Mouse (Mus musculus): ENCODE data around the gene P2ry6.

Gene P2ry6

DNA sequence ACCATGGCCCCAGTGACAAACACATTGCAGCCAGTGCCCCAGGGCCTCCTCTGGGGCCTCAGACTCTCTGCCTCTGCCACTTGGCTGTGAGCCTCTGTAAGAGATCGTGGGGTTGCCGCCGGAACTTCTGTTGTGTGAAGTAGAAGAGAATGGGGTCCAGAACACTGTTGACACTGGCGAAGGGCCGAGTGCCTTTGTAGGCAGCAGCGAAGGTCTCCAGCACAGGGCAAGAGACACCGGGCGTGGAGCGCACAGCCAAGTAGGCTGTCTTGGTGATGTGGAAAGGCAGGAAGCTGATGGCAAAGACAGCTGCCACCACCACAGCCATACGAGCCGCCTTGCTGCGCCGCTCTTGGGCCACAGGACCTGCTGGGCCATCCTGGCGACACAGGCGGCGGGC, 36.3 kb downstream of the P2ry6 start:
- DNase-seq, result peak in 1 of 2 experiments; percentile 49

DNA sequence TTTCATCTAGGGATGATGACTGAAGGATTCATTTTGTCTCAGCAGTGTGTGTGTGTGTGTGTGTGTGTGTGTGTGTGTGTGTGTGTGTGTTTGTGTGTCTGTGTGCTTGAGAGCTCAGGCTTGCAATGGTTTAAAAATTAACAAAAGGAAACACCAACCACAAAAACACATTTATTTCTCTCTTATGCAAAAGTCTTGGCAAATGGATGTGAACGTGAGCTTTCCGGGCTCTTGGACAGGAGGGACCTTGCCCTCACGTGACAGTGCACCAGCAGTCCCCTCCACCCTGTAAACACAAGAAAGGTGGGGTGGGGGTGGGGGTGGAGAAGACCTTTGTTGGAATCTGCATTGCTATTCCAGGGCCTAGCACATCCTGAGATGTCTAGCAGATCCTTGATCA, 37.0 kb downstream of the P2ry6 start:
- no peak for DNase-seq

DNA sequence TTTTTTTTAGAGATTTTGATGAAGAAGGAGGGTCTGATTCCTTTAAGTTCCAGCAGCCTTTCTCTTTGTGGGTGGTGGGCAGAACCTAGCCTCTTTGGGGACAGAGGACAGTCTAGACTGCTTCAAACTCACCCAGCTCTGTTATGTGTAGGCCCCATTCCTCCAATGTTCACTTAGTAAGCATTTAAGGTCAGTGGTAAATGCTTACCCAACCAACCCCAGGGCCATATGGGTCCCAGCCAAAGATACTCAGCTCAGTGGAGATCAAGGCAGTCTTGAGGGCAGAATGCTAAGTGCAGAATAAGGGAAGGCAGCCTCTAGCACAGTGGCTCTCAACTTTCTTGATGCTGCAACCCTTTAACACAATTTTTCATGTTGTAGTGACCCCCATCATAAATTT, 40.9 kb downstream of the P2ry6 start:
- no peak for DNase-seq

DNA sequence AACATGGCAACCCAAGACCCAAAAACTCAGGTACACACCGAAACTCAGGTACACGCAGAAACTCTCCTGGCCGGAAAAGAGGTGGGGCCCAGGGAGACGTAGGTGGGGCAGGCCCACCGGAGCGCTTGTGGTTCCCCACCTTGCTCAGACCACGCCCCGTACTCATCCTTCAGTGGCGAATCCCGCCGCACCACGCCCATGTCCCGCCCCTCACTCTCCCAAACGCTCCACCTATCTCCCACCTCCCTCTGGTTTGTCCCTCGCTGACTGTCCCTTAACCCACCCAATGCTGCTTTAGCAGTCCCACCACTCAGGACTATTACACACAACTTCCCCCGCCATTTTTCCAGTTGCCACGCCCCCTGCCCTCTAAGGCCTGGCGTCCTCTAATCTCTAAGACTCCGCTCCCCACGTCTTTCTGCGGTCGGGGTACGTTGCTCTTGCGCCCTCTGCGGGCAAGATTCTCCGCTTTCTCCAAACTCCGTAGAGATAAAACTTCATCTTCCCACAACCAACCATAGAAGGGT, 41.9 kb downstream of the P2ry6 start:
- peak; percentile 92 to 95 for DNase-seq

DNA sequence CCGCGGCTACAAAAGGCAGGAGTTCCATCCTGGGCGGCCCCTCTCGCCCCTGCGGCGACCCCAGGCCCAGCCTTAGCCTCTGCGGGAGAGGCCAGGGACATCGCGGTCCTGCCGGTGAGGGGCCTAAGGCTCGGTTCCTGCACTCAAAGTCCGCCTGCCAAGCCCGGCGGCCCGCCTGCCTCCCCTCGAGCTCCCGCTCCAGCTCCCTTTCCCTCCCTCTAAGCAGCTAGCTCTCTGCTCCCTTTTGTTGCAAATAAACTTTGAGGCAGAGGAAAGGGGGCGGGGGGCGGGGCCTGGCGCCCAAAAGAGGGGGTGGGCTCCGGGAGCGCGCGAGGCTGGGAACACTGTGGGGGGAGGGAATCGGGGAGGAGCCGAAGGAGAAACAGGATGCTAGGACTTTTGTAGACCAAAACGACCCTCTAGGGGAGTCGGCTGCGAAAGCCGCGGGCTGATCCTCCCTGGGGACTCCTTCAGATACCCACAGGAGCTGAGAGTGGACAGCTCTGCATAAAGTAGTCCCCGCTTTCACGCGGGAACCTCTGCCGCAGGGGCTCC, 42.4 kb downstream of the P2ry6 start, which contains the start of gene Arhgef17:
TSS of gene Arhgef17 (minus strand) at position 182 of the 555 bp plus-strand sequence.
- DNase-seq, result peak; percentile 80 to 88

DNA sequence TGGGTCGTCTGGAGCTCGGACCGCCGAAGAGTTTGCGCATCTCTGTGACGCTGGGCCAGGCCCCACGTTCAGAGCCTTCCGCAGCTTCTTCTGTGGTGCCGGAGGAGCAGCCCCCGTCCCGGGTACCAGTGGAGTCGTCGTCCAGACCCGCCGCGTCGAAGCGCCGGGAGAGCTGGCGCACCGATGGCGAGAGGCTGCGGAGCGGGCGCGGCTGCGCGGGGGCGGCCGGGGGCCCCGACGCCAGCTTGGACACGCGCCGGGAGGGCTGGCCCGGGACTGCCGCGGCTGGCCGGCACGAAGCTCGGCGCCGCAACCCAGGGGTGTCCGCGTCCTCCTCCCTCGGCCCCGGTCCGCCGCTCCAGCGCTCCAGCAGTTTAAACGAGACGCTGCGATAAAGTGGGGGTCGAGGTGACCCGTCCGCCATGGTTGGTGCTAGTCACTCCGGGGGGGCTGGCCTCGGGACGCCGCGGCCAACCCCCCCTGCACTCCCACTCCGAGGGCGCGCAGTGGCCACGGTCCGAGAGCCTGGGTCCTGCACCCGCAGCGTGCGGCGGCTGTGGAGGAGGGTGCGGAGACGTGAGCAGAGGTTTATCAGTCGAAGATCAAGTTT, 43.0 kb downstream of the P2ry6 start:
- peak; percentile 53 to 74 for DNase-seq

DNA sequence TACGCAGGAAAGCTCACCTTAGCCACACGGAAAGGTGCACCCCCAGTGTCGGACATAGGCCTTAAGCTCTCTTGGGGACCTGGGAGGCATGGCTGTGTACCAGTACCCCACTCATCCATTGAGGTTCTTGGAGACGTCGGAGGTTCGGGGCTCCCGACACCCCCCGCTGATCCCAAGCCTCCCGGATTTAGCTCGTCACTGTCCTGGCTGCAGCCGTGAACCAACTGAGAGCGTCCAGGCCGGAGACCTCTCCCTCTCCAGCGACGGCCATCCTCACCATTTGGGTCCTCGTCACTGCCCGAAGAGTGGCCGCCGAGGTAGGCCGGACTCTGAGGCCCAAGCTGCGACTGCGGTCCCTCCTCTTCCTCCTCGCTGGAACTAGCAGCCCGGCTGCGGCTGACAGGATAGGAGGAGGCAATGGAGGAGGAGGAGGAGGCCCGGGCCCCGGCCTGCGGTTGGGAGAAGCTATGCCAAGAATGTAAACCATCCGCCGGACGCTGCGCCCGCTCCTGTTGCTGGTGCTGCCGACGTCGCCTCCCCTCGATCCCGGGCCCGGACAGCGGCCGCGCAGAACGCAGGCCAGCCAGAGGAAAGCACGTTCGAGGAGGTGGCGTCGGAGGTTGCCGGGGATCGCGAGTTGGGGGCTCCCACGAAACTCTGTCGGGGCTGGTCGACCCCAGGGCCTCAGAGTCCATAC, 43.7 kb downstream of the P2ry6 start:
- DNase-seq, result peak; percentile 87 to 95

DNA sequence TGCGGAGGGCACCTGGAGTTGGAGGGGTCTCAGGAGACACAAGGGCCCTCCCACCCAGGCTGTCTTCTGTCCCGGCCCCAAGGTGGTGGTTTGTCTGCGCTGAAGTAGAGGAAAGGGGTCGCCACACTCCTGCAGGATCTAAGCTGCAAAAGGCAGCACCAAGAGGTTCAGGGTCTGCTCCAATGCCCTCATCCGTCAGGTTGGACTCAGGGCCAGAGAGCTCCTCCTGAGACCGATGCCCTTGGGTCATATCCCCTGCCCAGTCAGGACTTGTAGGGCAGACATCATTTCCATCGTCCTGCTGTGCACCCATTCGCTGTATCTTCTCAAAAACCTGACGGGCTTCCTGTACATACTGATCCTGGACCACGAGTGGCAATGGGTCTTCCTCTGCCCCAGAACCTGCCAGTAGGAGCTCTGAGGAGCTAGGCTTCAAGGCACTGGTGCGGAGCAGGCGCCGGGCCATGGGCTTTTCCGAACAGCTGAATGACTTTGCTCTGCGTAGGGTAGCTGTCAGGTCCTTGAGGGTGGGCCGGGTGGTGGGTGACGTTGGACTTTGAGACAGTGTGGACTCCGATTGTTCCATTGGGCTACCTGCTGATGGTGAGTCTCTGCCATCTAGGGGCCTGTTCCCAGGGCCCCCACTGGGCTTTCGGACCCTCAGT, 44.7 kb downstream of the P2ry6 start:
- peak in 1 of 2 experiments; percentile 36 for DNase-seq

DNA sequence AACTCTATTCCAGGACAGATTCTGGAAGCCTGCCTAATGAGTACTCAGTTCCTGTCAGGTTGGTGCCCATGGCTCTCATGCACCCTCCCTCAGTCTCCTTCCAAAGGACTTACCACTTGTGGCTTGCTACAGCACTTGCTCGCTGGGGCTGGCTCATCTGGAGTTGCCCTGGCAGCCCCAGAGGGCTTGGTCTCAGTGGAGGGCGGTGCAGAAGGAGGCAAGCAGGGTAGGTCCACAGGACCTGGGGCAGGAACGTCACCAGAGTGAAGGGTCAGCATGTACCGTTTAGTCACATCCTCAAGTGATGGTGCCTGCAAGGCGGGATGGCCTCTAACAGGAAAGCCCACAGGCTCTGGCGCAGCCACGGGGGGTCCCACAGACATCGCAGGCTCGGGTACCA, 46.0 kb downstream of the P2ry6 start:
- peak in 1 of 2 experiments; percentile 51 for DNase-seq

DNA sequence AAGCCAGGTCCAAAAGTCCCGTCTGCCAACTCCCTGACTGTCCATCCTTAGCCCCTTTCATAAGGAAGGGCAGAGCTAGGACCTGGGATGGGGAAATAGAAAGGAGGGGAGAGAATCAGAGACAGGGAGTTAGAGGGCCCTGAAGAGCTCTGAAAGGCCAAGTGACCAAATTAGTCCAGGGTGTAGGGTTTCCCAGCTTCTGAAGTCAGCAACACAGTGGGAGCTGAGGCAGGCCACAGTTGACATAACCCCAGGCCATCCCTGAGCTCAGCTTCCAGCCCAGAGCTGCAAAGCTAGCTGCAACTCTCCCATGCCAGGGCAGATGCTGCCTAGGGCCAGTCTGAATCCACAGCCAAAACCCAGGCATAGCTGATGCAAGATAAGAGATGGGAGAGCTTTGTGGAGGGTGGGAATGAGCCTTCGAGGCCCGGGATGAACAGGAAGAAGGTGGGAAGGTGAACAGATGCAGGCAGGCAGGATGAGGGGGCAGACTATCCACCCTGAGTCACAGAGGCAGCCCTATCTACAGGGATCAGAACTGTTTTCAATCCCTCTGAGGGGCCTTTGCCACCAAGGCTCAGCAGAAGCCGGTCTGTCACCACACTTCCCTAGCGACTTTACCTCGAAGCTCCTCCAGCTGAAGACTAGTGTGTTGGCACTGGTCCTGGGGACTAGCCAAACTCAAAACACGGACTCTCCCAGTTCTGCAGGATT, 47.0 kb downstream of the P2ry6 start:
- DNase-seq, result no peak

DNA sequence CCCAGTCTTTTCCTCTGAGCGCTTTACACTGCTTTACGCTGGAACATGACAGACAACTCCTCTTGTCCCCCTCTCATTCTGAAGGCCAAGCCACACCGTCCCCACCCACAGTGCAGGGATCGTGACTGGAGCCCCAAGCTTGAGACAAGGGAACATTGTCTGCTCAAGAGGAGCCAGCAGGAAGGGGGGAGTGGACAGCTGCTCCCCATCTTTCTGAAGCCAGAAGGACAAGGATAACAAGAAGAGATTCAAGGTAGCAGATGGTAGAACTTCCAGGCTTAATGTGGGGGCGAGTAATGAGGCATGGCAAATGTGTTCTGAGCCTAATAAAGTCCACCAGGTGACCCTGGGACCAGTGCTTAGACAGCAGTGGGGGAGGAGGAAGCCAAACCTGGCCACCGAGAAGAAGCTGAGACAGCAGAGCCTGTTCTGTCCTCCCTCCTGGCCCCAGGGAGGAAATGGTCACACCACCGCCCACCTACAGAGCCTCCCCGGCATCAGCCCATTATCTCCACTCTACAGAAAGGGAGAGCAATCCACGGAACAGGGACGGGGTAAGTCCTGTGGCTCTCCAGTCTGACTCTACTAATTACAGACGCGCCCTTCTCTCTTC, 48.0 kb downstream of the P2ry6 start:
- no peak for DNase-seq

DNA sequence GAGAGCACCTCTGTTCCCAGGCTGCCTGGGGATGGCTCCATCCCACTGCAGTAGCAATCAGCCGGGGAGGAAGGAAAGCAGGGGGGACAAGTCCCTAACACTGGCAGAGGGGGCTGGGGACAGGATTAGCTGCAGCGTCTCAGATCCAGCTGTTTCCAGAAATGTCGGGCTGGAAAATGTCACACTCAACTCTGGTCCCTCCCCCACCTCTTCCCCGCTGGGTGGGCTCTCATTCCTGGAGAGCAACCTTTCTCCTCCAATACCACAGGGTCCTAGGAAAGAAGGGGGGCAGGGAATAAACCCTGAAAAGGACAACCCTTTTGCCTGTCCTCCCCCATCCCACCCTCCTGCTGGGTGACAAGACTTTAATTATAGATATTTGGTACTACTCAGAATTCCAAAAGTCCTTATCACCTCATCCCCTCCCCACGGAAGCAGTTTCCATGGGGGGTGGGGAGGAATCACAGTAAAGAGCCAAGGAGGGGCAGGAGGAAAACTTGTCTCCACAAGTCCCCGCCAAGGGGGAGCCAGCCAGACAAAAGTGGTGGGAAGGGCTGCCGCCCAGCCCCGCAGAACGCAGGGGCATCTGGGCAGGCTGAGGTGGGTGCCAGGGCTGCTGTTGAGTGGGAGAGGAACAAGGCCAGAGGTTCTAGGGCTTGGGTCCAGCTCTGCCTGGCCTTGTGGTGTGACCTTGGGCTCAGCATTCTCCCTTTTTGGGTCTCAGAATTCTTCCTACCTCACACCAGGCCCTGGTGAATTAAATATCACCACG, 49.6 kb downstream of the P2ry6 start:
- DNase-seq, result peak; percentile 65 to 85

DNA sequence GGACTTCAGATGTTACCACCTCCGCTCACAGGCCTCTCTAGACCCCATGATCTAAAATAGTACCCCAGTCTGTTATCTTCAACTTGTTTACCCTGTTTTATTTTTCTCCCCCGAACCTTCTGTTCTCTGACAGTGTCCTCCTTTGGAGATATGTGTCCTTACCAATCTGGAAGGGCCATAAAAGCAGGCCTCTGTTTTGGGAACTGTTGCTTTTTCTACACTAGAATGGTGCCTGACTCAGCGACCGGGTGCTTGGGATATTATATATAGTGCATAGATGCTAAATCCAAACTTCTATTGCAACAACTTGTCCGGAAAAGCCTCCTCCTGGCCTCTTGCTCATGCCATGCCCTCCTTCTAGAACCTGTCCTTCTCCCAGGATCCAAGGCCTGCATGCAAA, 50.2 kb downstream of the P2ry6 start:
- no peak for DNase-seq

DNA sequence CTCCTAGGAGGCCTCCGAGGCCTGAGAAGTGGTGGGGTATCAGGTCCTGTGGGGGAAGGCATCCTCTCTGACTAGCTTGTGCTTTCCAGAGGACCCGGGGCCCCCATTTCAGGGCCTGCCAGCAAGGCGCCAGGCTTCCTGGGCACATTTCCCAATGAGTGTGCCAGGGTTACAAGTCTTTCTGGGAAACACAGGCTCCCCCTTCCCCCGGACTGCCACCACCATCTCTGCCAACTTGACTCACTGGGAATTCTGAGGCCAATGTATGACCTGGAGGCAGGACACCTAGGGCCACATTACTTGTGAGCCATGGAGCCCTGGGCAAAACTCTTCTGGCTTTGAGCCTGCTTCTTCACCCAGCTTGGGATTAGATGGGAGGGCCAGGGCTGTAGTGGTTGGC, 51.5 kb downstream of the P2ry6 start:
- DNase-seq, result peak in 1 of 2 experiments; percentile 25

DNA sequence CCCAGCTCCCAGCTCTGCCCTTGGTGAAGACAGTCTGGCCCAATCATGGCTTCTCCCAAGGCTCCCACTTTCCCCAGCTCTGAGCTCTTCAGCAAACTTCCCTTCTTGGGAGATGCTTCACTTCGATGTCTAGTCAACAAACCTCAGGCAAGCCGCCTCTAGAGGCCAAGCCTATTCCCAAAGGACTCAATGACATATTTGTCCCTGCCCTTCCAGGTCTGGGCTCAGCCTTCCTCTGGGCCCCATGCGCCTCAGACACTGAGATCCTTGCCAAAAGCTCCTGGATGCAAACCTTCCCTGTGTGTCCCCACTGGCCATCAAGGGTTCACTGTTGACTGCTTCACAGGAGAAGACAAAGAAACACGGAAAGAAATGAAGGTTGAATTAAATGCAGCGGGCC, 53.2 kb downstream of the P2ry6 start:
- no peak for DNase-seq

DNA sequence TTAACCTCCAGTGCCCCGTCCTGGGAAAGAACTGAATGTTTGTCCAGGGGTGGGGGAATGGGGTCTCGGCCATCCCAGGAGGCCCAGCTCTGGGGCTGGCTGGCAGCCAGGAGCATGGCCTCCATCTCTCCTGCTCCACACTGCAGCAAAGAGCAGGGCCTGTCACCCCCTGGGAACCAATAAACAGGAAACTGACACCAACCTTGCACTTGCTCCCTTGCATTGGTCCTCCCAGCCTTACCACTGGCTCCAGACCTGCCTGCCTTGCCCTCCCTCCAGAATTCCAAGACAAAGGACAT, 54.7 kb downstream of the P2ry6 start:
- peak in 1 of 2 experiments; percentile 87 for DNase-seq

DNA sequence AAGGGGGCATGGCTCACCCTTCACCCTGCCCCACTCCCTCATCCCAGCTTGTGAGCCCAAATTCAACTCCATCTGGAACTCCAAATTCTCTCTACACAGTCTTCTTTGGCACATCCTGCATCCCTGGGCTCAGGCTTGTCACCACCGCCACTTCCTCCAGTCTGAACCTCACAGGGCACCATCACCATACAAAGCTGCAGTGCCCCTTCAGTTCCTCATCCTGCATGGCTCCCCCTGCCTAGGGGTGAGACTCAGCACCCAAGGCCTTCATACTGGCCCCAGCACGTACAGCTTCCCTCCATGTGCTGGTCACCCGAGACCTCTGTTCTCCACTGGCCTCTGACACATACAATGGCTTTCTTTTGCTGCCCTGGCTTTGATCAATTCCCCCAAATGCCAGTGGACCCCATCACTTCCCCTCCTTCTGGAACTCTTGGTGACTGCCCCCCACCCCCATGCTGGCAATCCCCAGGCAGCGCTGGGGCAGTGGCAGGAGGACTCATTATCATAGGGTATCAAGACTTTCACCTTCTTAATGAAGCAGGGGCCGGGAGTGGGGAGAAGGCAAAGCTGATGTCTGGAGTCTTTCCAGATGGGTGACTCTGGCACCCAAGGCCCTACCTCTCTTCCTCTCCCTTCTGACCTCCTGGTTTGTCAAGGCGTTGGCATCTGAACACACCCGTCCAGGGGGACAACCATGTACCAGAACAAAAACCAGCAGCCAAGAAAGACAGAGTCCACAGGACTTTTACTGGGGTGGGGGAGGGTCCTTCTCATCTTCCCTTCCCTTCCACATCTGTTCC, 55.2 kb downstream of the P2ry6 start:
- peak in 1 of 2 experiments; percentile 32 for DNase-seq

DNA sequence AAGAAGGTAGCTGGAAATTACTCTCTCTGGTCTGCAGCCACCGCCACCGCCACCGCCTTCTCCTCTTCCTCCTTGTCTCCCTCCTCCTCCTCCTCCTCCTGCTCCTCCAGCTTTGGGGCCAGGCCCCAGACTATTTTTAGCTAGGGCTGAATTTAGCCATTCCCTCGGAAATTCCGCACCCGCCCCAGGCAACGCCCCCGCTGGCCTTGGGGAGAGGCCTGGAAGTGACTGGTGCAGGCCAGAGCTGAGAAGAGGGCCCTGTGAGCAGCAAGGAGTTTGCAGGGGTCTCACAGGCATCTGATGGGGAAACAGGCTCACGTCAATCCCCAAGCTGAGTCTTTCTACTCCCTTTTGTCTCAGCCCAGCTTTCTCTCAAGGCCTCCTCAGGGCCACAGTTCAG, 56.3 kb downstream of the P2ry6 start:
- peak; percentile 68 to 84 for DNase-seq

DNA sequence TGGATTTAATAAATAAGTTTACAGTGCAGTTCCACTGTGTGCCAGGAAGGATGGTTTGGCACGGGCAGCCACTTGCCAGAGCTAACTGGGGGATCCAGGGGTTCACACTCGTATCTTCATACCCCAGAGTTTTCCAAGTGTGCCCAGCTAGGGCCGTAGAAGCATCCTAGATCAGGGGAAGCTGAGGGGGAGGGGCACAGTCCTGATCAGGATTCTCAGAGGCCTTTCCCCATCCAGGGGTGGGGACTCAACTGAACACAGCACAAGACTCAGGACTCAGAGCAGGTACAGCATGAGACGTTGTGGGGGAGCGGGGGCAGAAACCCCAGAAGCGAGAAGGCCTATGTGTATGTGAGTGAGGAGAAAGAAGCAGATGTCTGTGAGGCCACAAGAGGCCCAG, 56.7 kb downstream of the P2ry6 start:
- DNase-seq, result peak in 1 of 2 experiments; percentile 25

DNA sequence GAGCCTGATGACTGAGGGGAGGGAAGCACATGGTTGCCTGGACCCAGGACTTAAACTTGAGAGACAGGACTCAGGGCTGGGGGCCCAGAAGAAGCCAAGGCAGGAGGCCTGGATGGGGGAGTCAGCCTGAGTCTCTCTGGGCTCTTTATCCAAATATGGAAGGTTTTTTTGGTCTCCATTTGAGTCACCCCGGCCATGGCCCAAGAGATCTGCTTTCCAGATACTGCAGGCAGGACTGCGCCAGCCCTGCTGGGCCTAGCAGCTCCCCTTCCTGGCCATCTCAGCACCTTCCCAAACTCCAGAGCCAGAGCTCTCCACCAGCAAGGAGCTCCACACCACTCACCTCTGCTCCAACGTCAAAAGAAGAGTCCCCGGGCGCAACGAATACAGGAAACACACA, 57.9 kb downstream of the P2ry6 start:
- DNase-seq, result no peak

DNA sequence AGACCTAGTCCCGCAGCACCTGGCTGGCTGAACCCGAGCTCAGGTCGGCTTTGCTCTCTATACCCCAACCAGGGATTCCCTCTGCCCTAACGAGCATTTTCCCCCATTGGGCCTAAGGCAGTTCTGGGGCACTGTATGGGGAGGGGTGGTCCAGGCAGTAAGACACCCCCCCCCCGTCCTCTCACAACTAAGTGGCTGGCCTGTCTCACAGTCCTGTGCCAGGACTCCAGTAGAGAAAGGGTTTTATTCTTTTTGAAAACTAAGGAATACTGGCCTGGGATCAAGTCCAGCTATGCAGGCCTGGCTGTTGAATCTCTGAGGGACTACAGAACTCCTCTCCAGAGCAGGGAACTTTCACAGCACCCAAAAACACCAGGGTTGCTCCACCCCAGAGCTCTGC, 59.2 kb downstream of the P2ry6 start:
- DNase-seq, result no peak

Data from lung, postnatal 4 days (tissue).